ENCODE assay signal across 8 mouse cellular contexts in the genomic region with DNA sequence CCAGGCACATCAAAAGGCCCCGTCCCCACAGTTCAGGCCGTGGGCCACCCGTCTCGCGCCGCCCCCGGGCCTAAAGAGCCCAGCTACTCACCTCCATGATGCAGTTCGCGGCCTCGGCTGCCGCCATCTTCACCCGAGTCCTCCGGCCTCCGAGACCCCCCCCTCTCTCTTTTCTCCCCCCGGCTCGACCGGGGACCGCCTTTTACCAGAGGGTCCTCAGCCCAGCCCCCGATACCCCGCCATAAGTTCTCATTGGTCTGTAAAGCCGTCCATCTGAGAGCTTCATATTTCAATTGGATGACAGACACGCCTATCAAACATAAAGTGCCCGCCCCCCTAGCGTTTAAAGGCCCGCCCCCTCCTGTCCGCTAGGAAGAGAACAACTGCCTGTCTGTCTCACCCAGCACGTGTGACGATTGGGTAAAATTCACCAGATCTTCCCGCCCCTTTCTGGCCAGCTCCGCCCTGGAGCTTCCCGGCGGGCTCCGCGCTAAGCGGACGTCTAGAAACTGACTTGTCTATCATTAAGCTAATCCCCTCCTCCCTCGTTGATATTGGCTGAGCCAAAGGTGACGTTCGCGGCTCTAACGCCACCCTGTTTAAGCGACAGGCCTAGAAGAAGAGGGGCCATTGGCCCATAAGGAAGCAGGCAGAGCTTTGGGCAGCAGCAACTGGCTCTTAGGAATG. TPM values are rescaled to one million over a fixed set of nuclear protein-coding genes. Genes with fewer than 3 reads are reported as not detected.
DNase-seq lines count a peak whose midpoint lies in the region; ATAC-seq and TF ChIP-seq lines count a peak whose summit lies in the region.

A gene (minus strand): TSS at position 377 of the 687 bp plus-strand sequence.

- peak; percentile 100 for DNase-seq in 416B (ENCODE audit: low read depth)
- DNase-seq in heart, adult 8-10 months (ENCODE audit: low spot score) = peak; percentile 99
- peak; percentile 100 for DNase-seq in kidney, adult 9 months
- DNase-seq in limb, embryonic 14.5 days (ENCODE audit: low spot score) = peak; percentile 100
- DNase-seq in midbrain, postnatal 0 days (ENCODE audit: low spot score) = peak; percentile 100
- DNase-seq in spleen, postnatal 14 days (ENCODE audit: low spot score in 2 of 2) = peak; percentile 92

- peak; percentile 97 for ATAC-seq in embryonic facial prominence, embryonic 15.5 days (ENCODE audit: insufficient number of reproducible peaks, low FRiP score, low TSS enrichment, low read depth)
- ATAC-seq in limb, embryonic 14.5 days (ENCODE audit: low FRiP score, low read depth) = peak; percentile 96
- peak; percentile 96 for ATAC-seq in midbrain, postnatal 0 days (ENCODE audit: low FRiP score)

- no peak for TF ChIP-seq CTCF in bone marrow, adult 2 months (IDR thresholded peaks at IDR 0.05; ENCODE audit: control insufficient read depth, insufficient read depth, low read length)
- no peak for TF ChIP-seq CTCF in midbrain, postnatal 0 days (IDR thresholded peaks at IDR 0.05)

- no peak; the same call in 1 of the 2 replicates for TF ChIP-seq POLR2A in bone marrow, adult 2 months (IDR thresholded peaks at IDR 0.05; ENCODE audit: borderline replicate concordance, control insufficient read depth, low read depth, low read length)
- peak; percentile 93; the same call in 1 of the 2 replicates for TF ChIP-seq POLR2A in limb, embryonic 14.5 days (IDR thresholded peaks at IDR 0.05; ENCODE audit: borderline replicate concordance, extremely low read depth, insufficient read depth, insufficient read length)

- peaks cover 1% of the 10 kb centered on the region; the same call in 1 of the 2 replicates for H3K4me1 ChIP-seq in bone marrow, adult 2 months (ENCODE audit: control insufficient read depth, insufficient read depth, low read length)
- peaks cover 37% of the 10 kb centered on the region for H3K4me1 ChIP-seq in embryonic facial prominence, embryonic 15.5 days
- H3K4me1 ChIP-seq in limb, embryonic 14.5 days (ENCODE audit: control insufficient read depth, insufficient read depth, low read length) = peaks cover 19% of the 10 kb centered on the region
- H3K4me1 ChIP-seq in midbrain, postnatal 0 days (ENCODE audit: insufficient read depth, low read length) = peaks cover 16% of the 10 kb centered on the region

- no peaks in the 10 kb centered on the region for H3K27me3 ChIP-seq in embryonic facial prominence, embryonic 15.5 days
- no peaks in the 10 kb centered on the region for H3K27me3 ChIP-seq in limb, embryonic 14.5 days (ENCODE audit: control insufficient read depth, insufficient read depth, low read length)
- H3K27me3 ChIP-seq in midbrain, postnatal 0 days (ENCODE audit: insufficient read depth, low read length) = no peaks in the 10 kb centered on the region

- peak within 1 kb of the TSS; percentile 82 for H3K27ac ChIP-seq in bone marrow, adult 2 months (ENCODE audit: control insufficient read depth, insufficient read depth, low read depth, low read length, poor library complexity)
- peak within 1 kb of the TSS; percentile 96 for H3K27ac ChIP-seq in embryonic facial prominence, embryonic 15.5 days (replicated peaks)
- H3K27ac ChIP-seq in limb, embryonic 14.5 days (replicated peaks; ENCODE audit: low read depth, low read length) = peak within 1 kb of the TSS; percentile 95
- peak within 1 kb of the TSS; percentile 98 for H3K27ac ChIP-seq in midbrain, postnatal 0 days (ENCODE audit: low read depth, low read length)

- H3K4me2 ChIP-seq in embryonic facial prominence, embryonic 15.5 days (replicated peaks) = peak within 1 kb of the TSS; percentile 68
- peak within 1 kb of the TSS; percentile 64 for H3K4me2 ChIP-seq in limb, embryonic 14.5 days (replicated peaks; ENCODE audit: low read depth, low read length, severe bottlenecking)
- peak within 1 kb of the TSS; percentile 75 for H3K4me2 ChIP-seq in midbrain, postnatal 0 days (ENCODE audit: low read depth, low read length, poor library complexity, severe bottlenecking)

- peak within 1 kb of the TSS; percentile 95 for H3K4me3 ChIP-seq in bone marrow, adult 2 months (replicated peaks; ENCODE audit: control insufficient read depth, low read depth, low read length)
- peak within 1 kb of the TSS; percentile 98 for H3K4me3 ChIP-seq in embryonic facial prominence, embryonic 15.5 days (replicated peaks)
- peak within 1 kb of the TSS; percentile 100 for H3K4me3 ChIP-seq in limb, embryonic 14.5 days (replicated peaks; ENCODE audit: low read length)
- peak within 1 kb of the TSS; percentile 87 for H3K4me3 ChIP-seq in midbrain, postnatal 0 days (ENCODE audit: low read depth, low read length)

- WGBS in bone marrow, adult 2 months = under 1% methylated on average over 42 of the region's 42 CpGs
- WGBS in embryonic facial prominence, embryonic 15.5 days = 1% methylated on average over 42 of the region's 42 CpGs
- WGBS in limb, embryonic 14.5 days = 3% methylated on average over 38 of the region's 42 CpGs
- WGBS in midbrain, postnatal 0 days = under 1% methylated on average over 42 of the region's 42 CpGs

- H3K9me3 ChIP-seq in embryonic facial prominence, embryonic 15.5 days (replicated peaks) = no peaks in the 10 kb centered on the region
- no peaks in the 10 kb centered on the region for H3K9me3 ChIP-seq in limb, embryonic 14.5 days (ENCODE audit: control insufficient read depth, low read length)
- no peaks in the 10 kb centered on the region for H3K9me3 ChIP-seq in midbrain, postnatal 0 days (ENCODE audit: low read length)

- peaks cover 24% of the 10 kb centered on the region for H3K36me3 ChIP-seq in embryonic facial prominence, embryonic 15.5 days
- H3K36me3 ChIP-seq in limb, embryonic 14.5 days (ENCODE audit: control insufficient read depth, insufficient read depth, low read length) = peaks cover 43% of the 10 kb centered on the region
- peaks cover 19% of the 10 kb centered on the region for H3K36me3 ChIP-seq in midbrain, postnatal 0 days (ENCODE audit: insufficient read depth, low read length)

- H3K9ac ChIP-seq in embryonic facial prominence, embryonic 15.5 days = peak within 1 kb of the TSS; percentile 97
- H3K9ac ChIP-seq in limb, embryonic 14.5 days (ENCODE audit: low read depth, low read length, severe bottlenecking) = peak within 1 kb of the TSS; percentile 98
- H3K9ac ChIP-seq in midbrain, postnatal 0 days (replicated peaks; ENCODE audit: low read length, poor library complexity, severe bottlenecking) = peak within 1 kb of the TSS; percentile 96

RNA-seq across cellular contexts. Expression of the gene that starts here (rescaled TPM):
- polyA plus RNA-seq in bone marrow, adult 2 months (2011; ENCODE audit: insufficient read depth, insufficient read length, low replicate concordance, missing spikeins) = 192 and 337 TPM in 2 replicates
- 455 and 479 TPM in 2 replicates for polyA plus RNA-seq in embryonic facial prominence, embryonic 15.5 days (2015; fragmentation: Nextera tagmentation; extraction: Ambion mirVana)
- 100 to 1,000 TPM in 2 of 4 experiments, 10 to 100 TPM in 2; 88.3 to 107 (median 102) TPM for total RNA-seq in heart, adult 8-10 months (2022)
- polyA plus RNA-seq in limb, embryonic 14.5 days (2012; rRNA removed) = 607 and 720 TPM in 2 replicates
- polyA plus RNA-seq in limb, embryonic 14.5 days (2014; fragmentation: Nextera tagmentation; extraction: Ambion mirVana) = 166 and 187 TPM in 2 replicates
- total RNA-seq in midbrain, postnatal 0 days (2014; rRNA removed) = 218 and 285 TPM in 2 replicates
- polyA plus RNA-seq in midbrain, postnatal 0 days (2015; fragmentation: Nextera tagmentation; extraction: Ambion mirVana) = 580 and 583 TPM in 2 replicates

Comparison
In these comparisons a context has a peak if more than half of its experiments do, and no peak if none do; other contexts are left out.
1. Peak in every context shown above with its lines: DNase-seq, ATAC-seq, H3K4me3 ChIP-seq and H3K27ac ChIP-seq.